Mouse (Mus musculus) embryo, embryonic 10 days (tissue): Measurements from ENCODE around the gene Kantr.

ENCODE experiments used
- DNase-seq: peaks from one replicate; pipeline ENCODE4 v3.0.0-alpha.2; 2015; ENCODE audit warnings: low spot score

The Kantr gene

GRCm38 (mm10) chrX:152279384-152279783 is 47.9 kb downstream of the Kantr start:
- DNase-seq = no peak

- no peak for DNase-seq
Measured at GRCm38 (mm10) chrX:152271189-152271588, 56.1 kb downstream of the Kantr start.
